Mouse (Mus musculus): ENCODE results near the gene Psme3. TPM values are rescaled to one million over a fixed set of nuclear protein-coding genes. Genes with fewer than 3 reads are reported as not detected.

The Psme3 gene
- total RNA-seq, 2 experiments from 2014 or later = 121 TPM

GRCm38 (mm10) chr11:101348774-101349173 is 32.8 kb downstream of the Psme3 start:
- Histone ChIP-seq H3K4me3 (no peak overlapping the region), H3K27ac (no peak overlapping the region)
- DNase-seq (ENCODE audit: low spot score in 2 of 2) = no peak
- no peak for TF ChIP-seq CTCF (conservative IDR thresholded peaks at IDR 0.05)

- TF ChIP-seq CTCF (conservative IDR thresholded peaks at IDR 0.05) = no peak
- Histone ChIP-seq H3K4me3 (no peak overlapping the region), H3K27ac (no peak overlapping the region)
- no peak for DNase-seq (ENCODE audit: low spot score in 2 of 2)
Observed at GRCm38 (mm10) chr11:101349216-101349615, 33.2 kb downstream of the Psme3 start.

DNA sequence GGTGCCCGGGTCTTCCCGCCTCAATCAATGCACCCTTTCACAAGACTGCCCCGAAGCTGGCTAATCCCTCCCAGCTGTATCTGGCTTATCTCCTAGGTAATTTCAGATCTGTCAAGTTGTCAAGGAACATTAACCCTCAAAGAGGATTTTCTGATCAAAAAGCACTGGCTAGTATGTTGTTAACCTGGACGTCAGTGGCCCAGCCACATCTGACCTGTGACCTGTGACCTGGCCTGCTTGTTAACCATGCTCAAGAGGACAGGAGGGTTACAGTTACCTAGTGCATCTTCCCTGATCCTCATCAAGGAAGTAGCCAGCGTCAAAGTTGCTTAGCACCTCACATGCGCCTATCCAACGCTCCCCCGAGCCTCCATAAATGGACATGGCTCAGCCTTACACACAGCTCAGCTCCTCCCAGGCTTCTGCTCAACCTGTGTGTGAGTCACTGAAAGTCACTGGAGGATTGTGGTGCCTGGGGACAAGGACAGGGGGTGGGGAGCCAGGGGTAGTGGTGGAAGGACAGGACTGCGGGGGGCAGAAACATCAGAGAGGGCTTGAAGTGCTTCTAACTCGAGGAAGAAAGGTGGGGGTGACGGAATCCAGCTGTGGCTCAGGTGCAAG is 35.2 kb downstream of the Psme3 start:
- no peak overlapping the region for H3K27ac ChIP-seq
- DNase-seq (ENCODE audit: low spot score in 2 of 2) = no peak
- H3K4me3 ChIP-seq = no peak overlapping the region
- TF ChIP-seq CTCF (conservative IDR thresholded peaks at IDR 0.05) = no peak

DNA sequence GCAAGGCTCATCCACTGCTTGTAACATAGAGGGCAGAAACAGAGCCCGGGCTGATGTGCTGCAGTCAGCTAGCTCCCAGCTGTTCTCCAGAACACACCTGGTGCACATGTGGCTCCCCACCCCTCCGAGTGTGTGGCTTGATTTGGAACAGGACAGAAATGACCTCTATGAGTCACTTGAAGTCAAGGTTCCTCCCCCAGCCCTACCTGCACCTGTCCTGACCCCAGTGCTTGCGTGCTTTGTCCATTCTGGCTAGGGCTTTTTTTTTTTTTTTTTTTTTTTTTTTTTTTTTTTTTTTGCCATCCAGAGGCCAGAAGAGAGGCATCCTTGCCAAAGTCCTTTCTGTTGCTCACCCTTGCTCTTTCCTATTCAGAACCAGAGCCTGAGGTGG is 35.7 kb downstream of the Psme3 start:
- Histone ChIP-seq H3K4me3 (no peak overlapping the region), H3K27ac (no peak overlapping the region)
- no peak for DNase-seq (ENCODE audit: low spot score in 2 of 2)
- TF ChIP-seq CTCF (conservative IDR thresholded peaks at IDR 0.05) = no peak

GRCm38 (mm10) chr11:101353436-101353835 is 37.4 kb downstream of the Psme3 start:
- TF ChIP-seq CTCF (conservative IDR thresholded peaks at IDR 0.05) = no peak
- Histone ChIP-seq H3K4me3 (no peak overlapping the region), H3K27ac (no peak overlapping the region)
- DNase-seq (ENCODE audit: low spot score in 2 of 2) = no peak

GRCm38 (mm10) chr11:101354438-101355010 is 38.5 kb downstream of the Psme3 start:
- no peak overlapping the region for H3K27ac ChIP-seq
- peak; percentile 14; the same call in 1 of the 2 replicates for TF ChIP-seq CTCF (conservative IDR thresholded peaks at IDR 0.05)
- DNase-seq (ENCODE audit: low spot score in 2 of 2) = no peak
- no peak overlapping the region for H3K4me3 ChIP-seq

DNA sequence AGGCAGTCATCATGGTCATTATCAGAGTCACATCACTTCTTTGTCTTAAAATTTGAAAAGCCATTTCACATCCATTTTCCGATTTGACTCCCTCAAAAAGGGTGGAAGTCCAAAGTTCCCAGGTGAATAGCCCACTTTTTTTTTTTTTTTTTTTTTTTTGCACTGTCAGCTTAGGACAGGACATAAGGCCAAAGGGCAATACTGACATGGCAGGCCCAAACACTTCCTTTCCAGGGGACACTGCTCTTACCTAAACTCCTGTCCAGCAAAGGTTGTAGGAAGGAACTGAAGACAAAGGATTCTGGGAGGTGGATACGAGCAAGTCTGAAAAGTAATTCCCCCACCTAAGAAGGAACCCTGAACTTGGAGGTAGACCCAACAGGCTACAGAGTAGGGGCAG is 39.9 kb downstream of the Psme3 start:
- no peak overlapping the region for H3K27ac ChIP-seq
- H3K4me3 ChIP-seq = no peak overlapping the region
- no peak for DNase-seq (ENCODE audit: low spot score in 2 of 2)
- TF ChIP-seq CTCF (conservative IDR thresholded peaks at IDR 0.05) = no peak

DNA sequence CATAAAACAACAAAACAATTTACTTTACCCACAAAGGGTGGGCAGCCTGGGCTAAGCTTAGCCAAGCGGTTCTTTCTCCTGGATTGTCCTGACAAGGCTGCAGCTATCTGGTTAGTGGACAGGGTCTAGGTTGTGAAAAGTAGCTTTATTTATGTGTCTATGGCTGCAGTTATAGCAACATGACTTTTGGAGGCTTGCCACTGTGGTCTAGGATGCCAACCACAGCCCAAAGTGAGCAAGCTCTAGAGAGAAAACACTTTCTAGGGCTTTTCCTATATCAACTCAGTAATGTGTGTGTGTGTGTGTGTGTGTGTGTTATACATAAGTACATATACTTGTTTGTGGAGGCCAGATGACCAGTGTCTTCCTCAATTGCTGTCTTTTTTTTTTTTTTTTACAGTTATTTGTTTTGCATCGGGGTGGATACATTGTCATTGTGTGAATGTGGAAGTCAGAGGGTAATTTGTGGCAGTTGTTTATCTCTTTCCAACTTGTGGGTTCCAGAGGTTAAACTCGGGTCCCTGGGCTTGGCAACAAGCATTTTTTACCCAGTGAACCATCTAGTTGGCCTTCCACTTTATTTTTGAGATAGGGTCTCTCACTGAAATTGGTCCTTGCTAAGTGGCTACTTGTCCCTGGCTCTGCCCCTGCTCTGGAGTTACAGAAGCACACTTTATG is 41.6 kb downstream of the Psme3 start:
- TF ChIP-seq CTCF (conservative IDR thresholded peaks at IDR 0.05) = no peak
- H3K4me3 ChIP-seq = no peak overlapping the region
- no peak for DNase-seq (ENCODE audit: low spot score in 2 of 2)
- no peak overlapping the region for H3K27ac ChIP-seq

DNA sequence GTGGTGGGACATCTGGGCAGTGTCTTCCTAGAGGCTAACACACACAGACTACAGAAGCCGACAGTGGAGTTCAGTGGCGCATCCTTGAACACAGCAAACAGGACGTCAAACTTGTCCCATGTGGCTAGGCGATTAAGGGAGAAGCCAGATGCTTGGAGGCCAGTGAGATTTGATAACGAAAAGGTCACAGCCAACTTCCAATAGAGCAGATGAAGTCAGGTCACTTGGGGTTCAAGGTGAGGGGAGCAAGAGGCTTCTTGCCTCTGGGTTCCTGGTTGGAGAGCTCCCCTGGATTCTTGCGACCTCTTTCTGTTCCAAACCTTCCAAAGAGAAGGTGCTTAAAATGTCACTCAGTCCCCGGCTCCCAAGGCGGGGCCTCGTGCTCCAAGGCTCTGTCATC is 43.8 kb downstream of the Psme3 start:
- Histone ChIP-seq H3K27ac (no peak overlapping the region), H3K4me3 (no peak overlapping the region)
- no peak for DNase-seq (ENCODE audit: low spot score in 2 of 2)
- no peak for TF ChIP-seq CTCF (conservative IDR thresholded peaks at IDR 0.05)

DNA sequence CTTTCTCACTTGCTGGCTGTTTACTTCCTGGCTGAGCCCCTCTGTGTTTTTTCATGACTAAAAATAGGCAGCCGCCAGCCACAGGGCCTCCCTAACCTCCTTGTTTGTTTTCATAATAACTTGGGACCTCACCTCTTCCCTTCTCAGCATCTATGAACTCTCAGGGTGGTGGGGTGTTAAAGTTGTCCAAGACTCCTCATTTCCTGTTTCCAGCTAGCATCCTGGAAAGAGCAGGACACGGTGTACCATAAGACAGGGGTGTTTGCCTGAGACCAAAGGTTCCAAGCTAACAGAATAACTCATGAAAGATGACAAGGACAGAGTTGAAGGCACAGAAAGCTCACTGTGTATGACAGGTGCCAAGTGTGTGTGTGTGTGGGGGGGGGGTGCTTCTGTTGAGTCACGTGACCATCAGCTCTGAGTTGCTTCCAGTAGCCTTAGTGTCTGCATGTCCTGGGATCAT is 44.7 kb downstream of the Psme3 start:
- no peak for DNase-seq (ENCODE audit: low spot score in 2 of 2)
- no peak overlapping the region for H3K4me3 ChIP-seq
- no peak for TF ChIP-seq CTCF (conservative IDR thresholded peaks at IDR 0.05)
- H3K27ac ChIP-seq = no peak overlapping the region

GRCm38 (mm10) chr11:101364531-101364931 is 48.5 kb downstream of the Psme3 start:
- TF ChIP-seq CTCF (conservative IDR thresholded peaks at IDR 0.05) = no peak
- Histone ChIP-seq H3K27ac (no peak overlapping the region), H3K4me3 (no peak overlapping the region)
- no peak for DNase-seq (ENCODE audit: low spot score in 2 of 2)

- Histone ChIP-seq H3K4me3 (no peak within 1 kb of the TSS), H3K27ac (no peak within 1 kb of the TSS)
- DNase-seq (ENCODE audit: low spot score in 2 of 2) = no peak
- no peak for TF ChIP-seq CTCF (conservative IDR thresholded peaks at IDR 0.05)
Observed at GRCm38 (mm10) chr11:101367326-101367935, 51.4 kb downstream of the Psme3 start, which contains the start of gene G6pc. Gene G6pc, plus strand, starts transcription at chr11:101367561.

GRCm38 (mm10) chr11:101370141-101370540 is 54.1 kb downstream of the Psme3 start:
- Histone ChIP-seq H3K27ac (no peak overlapping the region), H3K4me3 (no peak overlapping the region)
- no peak for TF ChIP-seq CTCF (conservative IDR thresholded peaks at IDR 0.05)
- no peak for DNase-seq (ENCODE audit: low spot score in 2 of 2)

Small RNA genes within 50 kb of the gene (microRNA-seq; reads per million reads assigned to microRNA genes)
- 0 reads per million in 2 experiments for gene Gm25593

Other genes with a start within 250 kb of the Psme3 start
- gene Naglu, start 246.2 kb upstream of the Psme3 start, total RNA-seq (2021) = 1 to 10 TPM; 8.7 to 9.6 TPM
- gene Hsd17b1, start 237.8 kb upstream of the Psme3 start, total RNA-seq (2021) = under 1 TPM; 0.71 to 0.92 TPM
- 10 to 100 TPM; 24.9 to 25.8 TPM for gene Coasy, start 233.6 kb upstream of the Psme3 start, total RNA-seq (2021)
- gene Mlx, start 228.9 kb upstream of the Psme3 start, total RNA-seq (2021) = 10 to 100 TPM; 40.0 to 41.1 TPM
- gene Psmc3ip, start 220.8 kb upstream of the Psme3 start, total RNA-seq (2021) = 1 to 10 TPM; 4.4 to 4.7 TPM
- gene Retreg3, start 196.3 kb upstream of the Psme3 start, total RNA-seq (2021) = 10 to 100 TPM; 55.0 to 56.6 TPM
- gene Tubg1, start 196.3 kb upstream of the Psme3 start, total RNA-seq (2021) = 10 to 100 TPM; 41.7 to 42.6 TPM
- gene Tubg2, start 160.3 kb upstream of the Psme3 start, total RNA-seq (2021) = 10 to 100 TPM; 40.2 to 44.5 TPM
- gene Cntnap1, start 145.7 kb upstream of the Psme3 start, total RNA-seq (2021) = 100 to 1,000 TPM; 169 to 171 TPM
- 10 to 100 TPM; 14.5 to 15.4 TPM for gene Plekhh3, start 144.9 kb upstream of the Psme3 start, total RNA-seq (2021)
- not detected for gene Ccr10, start 140.8 kb upstream of the Psme3 start, total RNA-seq (2021)
- gene Ezh1, start 89.8 kb upstream of the Psme3 start, total RNA-seq (2021) = 10 to 100 TPM; 73.6 to 81.8 TPM
- gene Ramp2, start 70.2 kb upstream of the Psme3 start, total RNA-seq (2021) = 10 to 100 TPM; 62.2 to 68.0 TPM
- gene Vps25, start 62.5 kb upstream of the Psme3 start, total RNA-seq (2021) = 10 to 100 TPM; 68.8 to 69.4 TPM
- 10 to 100 TPM; 11.3 to 11.4 TPM for gene Wnk4, start 55.6 kb upstream of the Psme3 start, total RNA-seq (2021)
- under 1 TPM; 0.29 to 0.56 TPM for gene Cntd1, start 37.2 kb upstream of the Psme3 start, total RNA-seq (2021)
- gene Coa3, start 37.1 kb upstream of the Psme3 start, total RNA-seq (2021) = 100 to 1,000 TPM in 1 of 2 experiments, 10 to 100 TPM in 1; 95.5 to 108 TPM
- 100 to 1,000 TPM; 219 to 223 TPM for gene Becn1, start 13.9 kb upstream of the Psme3 start, total RNA-seq (2021)
- 1 to 10 TPM; 6.8 to 7.5 TPM for gene Aoc2, start 8.8 kb downstream of the Psme3 start, total RNA-seq (2021)
- under 1 TPM; 0.64 to 0.74 TPM for gene Aoc3, start 14.4 kb downstream of the Psme3 start, total RNA-seq (2021)
- not detected for gene G6pc, start 51.3 kb downstream of the Psme3 start, total RNA-seq (2021)
- gene Aarsd1, start 101.4 kb downstream of the Psme3 start, total RNA-seq (2021) = 10 to 100 TPM; 47.2 to 51.2 TPM
- gene Gm27029, start 108.6 kb downstream of the Psme3 start, total RNA-seq (2021) = 1 to 10 TPM; 6.7 to 7.4 TPM
- 10 to 100 TPM; 31.9 to 33.5 TPM for gene Rundc1, start 108.9 kb downstream of the Psme3 start, total RNA-seq (2021)
- 1 to 10 TPM in 1 of 2 experiments, under 1 TPM in 1; 0.71 to 2.0 TPM for gene Ptges3l, start 109.1 kb downstream of the Psme3 start, total RNA-seq (2021)
- 10 to 100 TPM; 31.6 to 32.9 TPM for gene Rpl27, start 126.1 kb downstream of the Psme3 start, total RNA-seq (2021)
- 1 to 10 TPM; 2.4 to 3.5 TPM for gene Ifi35, start 132.2 kb downstream of the Psme3 start, total RNA-seq (2021)
- gene Rnd2, start 148.8 kb downstream of the Psme3 start, total RNA-seq (2021) = 100 to 1,000 TPM; 113 to 122 TPM
- 10 to 100 TPM; 25.3 to 27.7 TPM for gene Vat1, start 150.0 kb downstream of the Psme3 start, total RNA-seq (2021)
- 1 to 10 TPM; 1.3 TPM for gene Brca1, start 235.7 kb downstream of the Psme3 start, total RNA-seq (2021)
- gene Nbr1, start 235.9 kb downstream of the Psme3 start, total RNA-seq (2021) = 100 to 1,000 TPM; 199 to 221 TPM

All from layer of hippocampus, adult 2 months (tissue).